Mouse (Mus musculus): ENCODE results near the gene Lrrc51. TPM values are rescaled to one million over a fixed set of nuclear protein-coding genes. Genes with fewer than 3 reads are reported as not detected.
"Not testable (repeated sequence)": the region's sequence is repeated elsewhere in the genome, so short reads cannot be mapped to it uniquely, and the experiment has no call there.

Lrrc51 gene
- polyA plus RNA-seq, 2 experiments = 1.4 to 2.1 TPM

GRCm38 (mm10) chr7:101951648-101952047, 18.0 kb upstream of the Lrrc51 start:
- H3K9me3 ChIP-seq (ENCODE audit: control insufficient read depth, low read length) = no peaks in the 10 kb centered on the region
- peaks cover 3 to 14% of the 10 kb centered on the region in 2 experiments; a peak in 3 of 4 replicates for H3K4me1 ChIP-seq (replicated peaks; ENCODE audit: control insufficient read depth in 2 of 2, insufficient read depth in 2 of 2, low read length in 1 of 2)
- ATAC-seq (ENCODE audit: insufficient read depth) (no peak), DNase-seq (ENCODE audit: low read depth in 3 of 3, low spot score in 3 of 3) (no peak)
- H3K4me3 ChIP-seq (ENCODE audit: insufficient read depth in 1 of 2, low read depth in 2 of 2, low read length in 2 of 2) = no peak overlapping the region
- no peak overlapping the region for H3K9ac ChIP-seq (replicated peaks)
- H3K27ac ChIP-seq = no peak overlapping the region
- H3K36me3 ChIP-seq (replicated peaks; ENCODE audit: control insufficient read depth, insufficient read depth, low read depth) = peaks cover 4% of the 10 kb centered on the region
- no peaks in the 10 kb centered on the region for H3K27me3 ChIP-seq (ENCODE audit: control insufficient read depth, insufficient read depth, low read length)
- no peak overlapping the region for H3K4me2 ChIP-seq (ENCODE audit: low read depth)
- WGBS (ENCODE audit: insufficient replicate concordance) = 61% methylated on average over 1 of the region's 1 CpGs
- TF ChIP-seq EP300 (IDR thresholded peaks at IDR 0.05; ENCODE audit: low read depth) = no peak

- not testable (repeated sequence) for H3K9me3 ChIP-seq (ENCODE audit: control insufficient read depth, low read length); H3K27me3 ChIP-seq (ENCODE audit: control insufficient read depth, insufficient read depth, low read length); H3K4me3 ChIP-seq (ENCODE audit: insufficient read depth in 1 of 2, low read depth in 2 of 2, low read length in 2 of 2); H3K4me2 ChIP-seq (ENCODE audit: low read depth); ATAC-seq (ENCODE audit: insufficient read depth); H3K27ac ChIP-seq; H3K36me3 ChIP-seq (replicated peaks; ENCODE audit: control insufficient read depth, insufficient read depth, low read depth); DNase-seq (ENCODE audit: low read depth in 3 of 3, low spot score in 3 of 3); H3K9ac ChIP-seq (replicated peaks)
- WGBS (ENCODE audit: insufficient replicate concordance) = 60% methylated on average over 5 of the region's 5 CpGs
- H3K4me1 ChIP-seq (replicated peaks; ENCODE audit: control insufficient read depth in 2 of 2, insufficient read depth in 2 of 2, low read length in 1 of 2) = peaks cover 8 to 13% of the 10 kb centered on the region in 2 experiments
Measured at GRCm38 (mm10) chr7:101949008-101949407, 15.3 kb upstream of the Lrrc51 start.

GRCm38 (mm10) chr7:101939758-101940157, 6.1 kb upstream of the Lrrc51 start:
- Histone ChIP-seq H3K27me3 (ENCODE audit: control insufficient read depth, insufficient read depth, low read length) (no peaks in the 10 kb centered on the region), H3K9me3 (ENCODE audit: control insufficient read depth, low read length) (no peaks in the 10 kb centered on the region), H3K4me3 (ENCODE audit: insufficient read depth in 1 of 2, low read depth in 2 of 2, low read length in 2 of 2) (no peak overlapping the region), H3K36me3 (replicated peaks; ENCODE audit: control insufficient read depth, insufficient read depth, low read depth) (peaks cover 6% of the 10 kb centered on the region; the same call in 1 of the 2 replicates), H3K4me1 (replicated peaks; ENCODE audit: control insufficient read depth in 2 of 2, insufficient read depth in 2 of 2, low read length in 1 of 2) (peaks cover 15 to 29% of the 10 kb centered on the region in 2 experiments), H3K4me2 (ENCODE audit: low read depth) (no peak overlapping the region), H3K9ac (replicated peaks) (no peak overlapping the region), H3K27ac (no peak overlapping the region)
- DNase-seq (ENCODE audit: low read depth in 3 of 3, low spot score in 3 of 3) (no peak), ATAC-seq (ENCODE audit: insufficient read depth) (no peak)
- TF ChIP-seq EP300 (IDR thresholded peaks at IDR 0.05; ENCODE audit: low read depth) (no peak), CTCF (IDR thresholded peaks at IDR 0.05; ENCODE audit: low read depth) (no peak)
- 89% methylated on average over 4 of the region's 4 CpGs for WGBS (ENCODE audit: insufficient replicate concordance)

- no peak overlapping the region for H3K4me2 ChIP-seq (ENCODE audit: low read depth)
- ATAC-seq (ENCODE audit: insufficient read depth) = no peak
- no peak for TF ChIP-seq CTCF (IDR thresholded peaks at IDR 0.05; ENCODE audit: low read depth)
- no peak for TF ChIP-seq EP300 (IDR thresholded peaks at IDR 0.05; ENCODE audit: low read depth)
- peaks cover 6% of the 10 kb centered on the region; the same call in 1 of the 2 replicates for H3K36me3 ChIP-seq (replicated peaks; ENCODE audit: control insufficient read depth, insufficient read depth, low read depth)
- H3K27me3 ChIP-seq (ENCODE audit: control insufficient read depth, insufficient read depth, low read length) = no peaks in the 10 kb centered on the region
- DNase-seq (ENCODE audit: low read depth in 3 of 3, low spot score in 3 of 3) = no peak
- no peak overlapping the region for H3K9ac ChIP-seq (replicated peaks)
- no peak overlapping the region for H3K27ac ChIP-seq
- H3K4me3 ChIP-seq (ENCODE audit: insufficient read depth in 1 of 2, low read depth in 2 of 2, low read length in 2 of 2) = no peak overlapping the region
- WGBS (ENCODE audit: insufficient replicate concordance) = 80% methylated on average over 2 of the region's 2 CpGs
- peaks cover 16 to 29% of the 10 kb centered on the region in 2 experiments for H3K4me1 ChIP-seq (replicated peaks; ENCODE audit: control insufficient read depth in 2 of 2, insufficient read depth in 2 of 2, low read length in 1 of 2)
- H3K9me3 ChIP-seq (ENCODE audit: control insufficient read depth, low read length) = no peaks in the 10 kb centered on the region
Measured at GRCm38 (mm10) chr7:101938348-101938747, 4.7 kb upstream of the Lrrc51 start.

- H3K9me3 ChIP-seq (ENCODE audit: control insufficient read depth, low read length) = no peaks in the 10 kb centered on the region
- H3K27ac ChIP-seq = no peak overlapping the region
- ATAC-seq (ENCODE audit: insufficient read depth) (no peak), DNase-seq (ENCODE audit: low read depth in 3 of 3, low spot score in 3 of 3) (no peak)
- H3K36me3 ChIP-seq (replicated peaks; ENCODE audit: control insufficient read depth, insufficient read depth, low read depth) = peaks cover 6% of the 10 kb centered on the region; the same call in 1 of the 2 replicates
- TF ChIP-seq EP300 (IDR thresholded peaks at IDR 0.05; ENCODE audit: low read depth) (no peak), CTCF (IDR thresholded peaks at IDR 0.05; ENCODE audit: low read depth) (no peak)
- no peak overlapping the region for H3K4me2 ChIP-seq (ENCODE audit: low read depth)
- peaks cover 18 to 31% of the 10 kb centered on the region in 2 experiments for H3K4me1 ChIP-seq (replicated peaks; ENCODE audit: control insufficient read depth in 2 of 2, insufficient read depth in 2 of 2, low read length in 1 of 2)
- H3K4me3 ChIP-seq (ENCODE audit: insufficient read depth in 1 of 2, low read depth in 2 of 2, low read length in 2 of 2) = no peak overlapping the region
- H3K27me3 ChIP-seq (ENCODE audit: control insufficient read depth, insufficient read depth, low read length) = no peaks in the 10 kb centered on the region
- no peak overlapping the region for H3K9ac ChIP-seq (replicated peaks)
- 88% methylated on average over 4 of the region's 4 CpGs for WGBS (ENCODE audit: insufficient replicate concordance)
Measured at GRCm38 (mm10) chr7:101937569-101937968, 3.9 kb upstream of the Lrrc51 start.

All from liver, embryonic 14.5 days (tissue).